Mouse (Mus musculus): Measurements from ENCODE around the gene Gm13102.
"Not testable (repeated sequence)": the region's sequence is repeated elsewhere in the genome, so short reads cannot be mapped to it uniquely, and the experiment has no call there.

Gm13102 gene

DNA sequence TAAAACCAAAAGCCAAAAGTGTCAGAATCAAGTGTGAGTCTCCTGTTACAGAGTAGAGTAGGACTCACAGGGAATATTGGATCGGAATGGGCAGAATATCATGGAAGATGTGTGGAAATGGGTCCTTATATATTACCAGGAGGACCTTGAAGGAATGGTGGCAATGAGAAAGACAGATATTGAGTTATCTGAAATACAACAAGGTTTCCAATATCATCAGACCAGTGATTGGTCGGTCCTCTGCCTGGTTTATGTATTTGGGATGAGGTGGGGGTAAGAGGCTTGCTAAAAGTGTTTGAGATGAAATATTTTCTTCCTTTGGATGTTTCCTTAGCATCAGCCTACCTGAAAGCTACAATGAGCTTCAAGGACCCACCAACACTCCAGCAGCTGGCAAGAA is at the start of gene Gm13102:
Gm13102 (plus strand) TSS at position 301 of the 400 bp plus-strand sequence.
- DNase-seq (ENCODE audit: low read depth) = not testable (repeated sequence)

DNA sequence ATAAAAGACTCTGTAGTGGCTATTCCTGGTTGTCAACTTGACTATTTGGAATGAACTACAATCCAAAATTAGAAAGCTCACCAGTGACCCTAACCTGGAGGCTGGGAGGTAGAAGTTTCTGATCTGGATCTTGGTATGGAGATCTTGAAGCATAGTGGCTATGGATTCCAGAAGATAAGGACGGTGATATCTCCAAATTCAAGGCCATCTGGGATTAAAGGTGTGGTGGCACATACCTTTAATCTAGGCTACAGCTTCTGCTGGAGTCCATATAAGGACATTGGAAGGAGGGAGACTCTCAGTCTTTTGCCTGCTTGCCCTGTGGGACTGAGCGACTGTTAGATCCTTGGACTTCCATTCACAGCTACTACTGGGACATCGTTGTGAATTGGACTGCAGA is 47.4 kb upstream of the Gm13102 start, which contains the start of gene Pramel4:
Pramel4 (plus strand) TSS at position 301 of the 400 bp plus-strand sequence.
- not testable (repeated sequence) for DNase-seq (ENCODE audit: low read depth)

Data from fibroblast of lung, adult 2 months (primary cell).